25 mouse cellular contexts compared by ENCODE assay signal in the genomic region with DNA sequence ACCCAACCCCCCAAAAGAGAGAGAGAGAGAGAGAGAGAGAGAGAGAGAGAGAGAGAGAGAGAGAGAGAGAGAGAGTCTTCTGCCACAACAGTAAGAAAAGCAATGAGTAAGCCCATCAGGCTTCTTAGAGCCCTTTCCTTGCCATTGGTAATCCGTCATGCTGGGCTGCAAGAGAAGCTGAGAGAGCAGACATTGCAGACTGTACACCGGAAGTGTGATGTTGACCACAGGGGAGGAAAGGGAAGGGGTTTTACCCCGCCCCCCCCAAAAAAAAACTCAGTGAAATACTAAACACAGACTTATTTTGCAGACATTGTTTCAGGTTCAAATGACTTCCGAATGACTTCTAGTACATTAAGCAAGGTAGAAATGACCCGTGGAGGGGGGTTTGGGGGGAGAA. TPM values are rescaled to one million over a fixed set of nuclear protein-coding genes. Genes with fewer than 3 reads are reported as not detected.
DNase-seq lines count a peak whose midpoint lies in the region; ATAC-seq lines count a peak whose summit lies in the region.
"Had no signal": no experiment of that assay in that cellular context is flagged by ENCODE, and none has a peak within 500 bp of the region (broad histone marks: within the 10 kb centered on the region; RNA-seq: fewer than 3 reads in every experiment).

No protein-coding gene starts in this region.

- peaks cover 4% of the 10 kb centered on the region for H3K27me3 ChIP-seq in megakaryocyte, embryonic 14.5 days (replicated peaks)
- H3K27me3 ChIP-seq in kidney, embryonic 16.5 days (ENCODE audit: insufficient read depth, low read length): no peaks in the 10 kb centered on the region
- H3K27me3 ChIP-seq: forebrain, embryonic 13.5 days; heart, embryonic 12.5 days; heart, embryonic 15.5 days had no signal

- H3K9ac ChIP-seq in kidney, embryonic 16.5 days (replicated peaks; ENCODE audit: low read length): no peak overlapping the region
- H3K9ac ChIP-seq: forebrain, embryonic 13.5 days; heart, embryonic 12.5 days; heart, embryonic 15.5 days; hindbrain, embryonic 14.5 days had no signal

- no peak overlapping the region for H3K4me2 ChIP-seq in kidney, embryonic 16.5 days (replicated peaks; ENCODE audit: low read depth, low read length)
- H3K4me2 ChIP-seq: forebrain, embryonic 13.5 days; heart, embryonic 12.5 days; heart, embryonic 15.5 days; hindbrain, embryonic 14.5 days had no signal

- intact Hi-C loops in left cerebral cortex, postnatal 36 days (cut with DNase I): no loop called here

- ATAC-seq in common myeloid progenitor, adult 5-6 weeks (replicated peaks; ENCODE audit: low read depth, poor library complexity, severe bottlenecking): peak; percentile 80
- ATAC-seq in kidney, embryonic 16.5 days (ENCODE audit: low FRiP score, low TSS enrichment): no peak
- ATAC-seq: CD4-positive, CD25-positive, alpha-beta regulatory T cell, adult 4 months; forebrain, embryonic 13.5 days; forebrain, embryonic 16.5 days; hindbrain, postnatal 0 days had no signal

- H3K9me3 ChIP-seq in megakaryocyte, embryonic 14.5 days: no peaks in the 10 kb centered on the region
- H3K9me3 ChIP-seq in kidney, embryonic 16.5 days (ENCODE audit: low read length): no peaks in the 10 kb centered on the region
- H3K9me3 ChIP-seq: forebrain, embryonic 10.5 days; forebrain, embryonic 13.5 days; heart, embryonic 12.5 days; heart, embryonic 15.5 days had no signal

- no peaks in the 10 kb centered on the region for H3K36me3 ChIP-seq in megakaryocyte, embryonic 14.5 days (replicated peaks; ENCODE audit: low read length)
- H3K36me3 ChIP-seq in kidney, embryonic 16.5 days (ENCODE audit: insufficient read depth, low read length): no peaks in the 10 kb centered on the region
- H3K36me3 ChIP-seq: forebrain, embryonic 10.5 days; heart, embryonic 12.5 days; heart, embryonic 15.5 days had no signal

- no peak overlapping the region for H3K27ac ChIP-seq in kidney, embryonic 16.5 days (ENCODE audit: low read length)
- H3K27ac ChIP-seq: forebrain, embryonic 10.5 days; forebrain, embryonic 13.5 days; heart, embryonic 15.5 days; hindbrain, embryonic 14.5 days; hindbrain, postnatal 0 days had no signal

- H3K4me3 ChIP-seq in megakaryocyte, embryonic 14.5 days (replicated peaks): peak overlapping the region; percentile 46
- no peak overlapping the region for H3K4me3 ChIP-seq in kidney, embryonic 16.5 days (ENCODE audit: low read length)
- H3K4me3 ChIP-seq: forebrain, embryonic 10.5 days; forebrain, embryonic 13.5 days; heart, embryonic 12.5 days; heart, embryonic 15.5 days had no signal

- DNase-seq in 416B (ENCODE audit: low read depth): peak; percentile 84
- DNase-seq in induced T-regulatory cell, adult 2 months (ENCODE audit: low read depth): peak; percentile 21
- no peak for DNase-seq in left cerebral cortex, postnatal 36 days (ENCODE audit: low spot score in 2 of 2)
- no peak for DNase-seq in thymus, postnatal 4 days
- DNase-seq: adrenal gland, adult 2 months; adrenal gland, postnatal 14 days; cerebellum, adult 11-12 months; cerebellum, adult 9-11 months; cerebellum, postnatal 25 days; gastrocnemius, postnatal 10 days; gastrocnemius, postnatal 36 days; heart, adult 11 months; heart, postnatal 10 days; heart, postnatal 36 days had no signal

- WGBS in kidney, embryonic 16.5 days: 77% methylated on average over 5 of the region's 5 CpGs

- H3K4me1 ChIP-seq in megakaryocyte, embryonic 14.5 days: peaks cover 28% of the 10 kb centered on the region
- H3K4me1 ChIP-seq in kidney, embryonic 16.5 days (ENCODE audit: insufficient read depth, low read length): no peaks in the 10 kb centered on the region
- H3K4me1 ChIP-seq: forebrain, embryonic 10.5 days; forebrain, embryonic 13.5 days; heart, embryonic 15.5 days had no signal

RNA-seq across cellular contexts. Expression of a gene that starts 48.4 kb away (rescaled TPM):
- total RNA-seq in common myeloid progenitor, adult 5-6 weeks (2017): 106 and 124 TPM in 2 replicates
- 1.5 and 7.8 TPM in 2 replicates for polyA plus RNA-seq in megakaryocyte, embryonic 14.5 days (2012; ENCODE audit: insufficient read depth, low replicate concordance)
- total RNA-seq in left cerebral cortex, postnatal 36 days (2021): 10 to 100 TPM; 36.2 to 43.5 TPM
- polyA plus RNA-seq in kidney, embryonic 16.5 days (2015; fragmentation: Nextera tagmentation; extraction: Ambion mirVana): 12.9 and 14.6 TPM in 2 replicates

Comparison
In these comparisons a context has a peak if more than half of its experiments do, and no peak if none do; other contexts are left out.
1. DNase-seq: peak in 416B (single experiment) and induced T-regulatory cell, adult 2 months (single experiment); none in left cerebral cortex, postnatal 36 days (0 of 2) and thymus, postnatal 4 days (single experiment).